Mouse (Mus musculus): ENCODE measurements at regions not wholly inside any gene's neighbourhood (a gene's known extent, or its start where the extent isn't known, plus 50 kb on each side); places are given as distances from the start of the nearest gene placed in this dataset.

DNA sequence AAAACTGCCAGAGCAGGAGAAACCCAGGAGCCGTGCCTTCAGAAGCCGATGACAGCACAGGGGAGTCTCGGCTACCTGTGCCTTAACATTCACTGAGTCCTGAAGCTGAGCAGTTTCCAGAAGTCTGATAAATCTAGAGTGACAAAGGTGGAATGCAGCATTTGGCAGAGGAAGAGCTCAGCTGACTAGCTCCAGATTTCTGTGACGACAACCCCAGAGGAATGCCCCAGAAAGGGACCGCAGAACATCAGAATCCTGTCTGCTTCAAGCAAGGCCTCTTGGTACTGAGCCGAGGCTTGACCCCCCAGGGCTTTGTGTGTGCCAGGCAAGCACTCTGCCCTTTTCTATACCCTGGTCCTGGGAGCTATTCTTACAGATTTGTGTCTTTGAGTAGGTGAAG, 119.0 kb upstream of the Irf2bp2 start:
- DNase-seq = no peak

DNA sequence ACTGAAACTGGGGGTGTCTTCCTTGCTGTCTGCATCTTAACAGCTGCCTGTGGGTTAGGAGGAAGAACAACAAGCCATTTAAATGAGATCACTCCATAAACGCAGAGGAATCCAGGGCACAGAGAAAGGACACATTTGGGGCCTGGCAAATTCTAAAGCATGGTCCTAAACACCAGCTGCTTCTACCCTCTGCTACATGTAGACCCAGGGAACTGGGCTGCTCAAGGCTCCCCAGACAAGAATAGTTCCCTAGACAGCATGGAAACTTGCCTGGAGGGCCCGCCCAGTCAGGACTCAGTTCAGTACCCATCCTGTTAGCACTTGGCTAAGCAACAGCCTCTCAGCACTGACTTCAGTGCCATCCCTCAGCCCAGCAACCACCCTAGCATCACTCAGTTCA, 115.2 kb upstream of the Irf2bp2 start:
- DNase-seq = no peak

DNA sequence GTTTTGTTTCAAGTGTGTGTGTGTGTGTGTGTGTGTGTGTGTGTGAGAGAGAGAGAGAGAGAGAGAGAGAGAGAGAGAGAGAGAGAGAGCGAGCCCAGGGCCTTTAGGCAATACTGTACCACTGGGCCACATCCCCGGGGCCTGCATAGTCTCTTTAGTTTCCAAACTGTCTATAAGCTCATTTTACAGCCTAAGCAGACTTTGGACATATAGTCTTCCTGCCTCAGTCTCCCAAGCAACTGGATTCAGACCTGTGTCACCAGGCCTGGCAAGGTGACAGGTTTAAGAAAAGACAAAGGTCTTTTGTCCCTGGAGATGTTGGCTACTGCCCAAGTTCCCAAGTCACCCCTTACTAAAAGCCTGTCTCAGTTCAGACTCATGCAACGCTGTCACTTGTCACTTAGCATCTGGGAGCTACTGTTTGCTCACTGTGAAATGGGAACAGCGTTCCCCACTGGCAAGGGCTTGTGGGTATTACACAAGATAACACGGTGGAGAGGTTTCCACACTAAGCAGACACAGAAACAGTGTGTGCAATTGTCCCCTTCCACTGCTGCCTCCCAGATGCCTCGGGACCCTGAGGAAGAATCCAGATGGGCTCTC, 113.6 kb upstream of the Irf2bp2 start:
- DNase-seq = no peak

GRCm38 (mm10) chr8:126706247-126706646, 112.5 kb upstream of the Irf2bp2 start:
- no peak for DNase-seq

- no peak for DNase-seq
Observed at GRCm38 (mm10) chr8:126705391-126705790, 111.6 kb upstream of the Irf2bp2 start.

- no peak for DNase-seq
Observed at GRCm38 (mm10) chr8:126704706-126705105, 110.9 kb upstream of the Irf2bp2 start.

- no peak for DNase-seq
Observed at GRCm38 (mm10) chr8:126703546-126703945, 109.8 kb upstream of the Irf2bp2 start.

GRCm38 (mm10) chr8:126702294-126702693, 108.5 kb upstream of the Irf2bp2 start:
- no peak for DNase-seq

GRCm38 (mm10) chr8:126699389-126699775, 105.6 kb upstream of the Irf2bp2 start:
- no peak for DNase-seq

- no peak for DNase-seq
Observed at GRCm38 (mm10) chr8:126698601-126699388, 105.0 kb upstream of the Irf2bp2 start.

DNA sequence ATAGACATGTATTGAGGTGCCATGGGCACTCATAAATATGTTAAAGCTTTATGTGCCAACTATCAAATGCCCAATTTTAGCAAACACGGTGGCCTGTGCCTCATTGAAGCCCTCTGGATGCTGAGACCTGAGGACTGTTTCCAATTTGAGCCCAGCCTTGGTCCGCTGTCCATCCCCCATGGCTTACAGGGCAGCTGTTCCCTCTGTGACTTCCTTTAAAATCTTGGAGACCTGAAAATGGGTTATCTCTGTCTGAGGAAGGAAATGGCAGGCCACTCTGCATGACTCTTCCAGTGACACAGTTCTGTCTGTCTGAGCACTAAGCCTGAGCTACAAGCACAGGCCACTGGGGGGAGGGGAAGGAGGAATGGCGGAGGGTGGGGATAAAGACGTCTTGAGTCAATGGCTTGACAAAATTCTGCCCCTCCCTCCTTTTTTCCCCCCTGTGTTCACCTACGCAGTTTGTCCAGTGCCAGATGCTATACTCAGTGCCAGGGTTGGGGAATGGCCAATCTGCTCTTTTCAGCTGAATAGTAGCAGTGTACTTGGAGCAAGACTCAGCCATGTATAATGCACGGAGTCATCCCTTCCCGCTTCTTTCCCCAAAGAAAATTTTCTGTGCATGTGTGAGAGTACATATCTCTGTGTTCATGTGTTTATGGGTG, 102.7 kb upstream of the Irf2bp2 start:
- DNase-seq = no peak

GRCm38 (mm10) chr8:126694370-126694769, 100.6 kb upstream of the Irf2bp2 start:
- no peak for DNase-seq

DNA sequence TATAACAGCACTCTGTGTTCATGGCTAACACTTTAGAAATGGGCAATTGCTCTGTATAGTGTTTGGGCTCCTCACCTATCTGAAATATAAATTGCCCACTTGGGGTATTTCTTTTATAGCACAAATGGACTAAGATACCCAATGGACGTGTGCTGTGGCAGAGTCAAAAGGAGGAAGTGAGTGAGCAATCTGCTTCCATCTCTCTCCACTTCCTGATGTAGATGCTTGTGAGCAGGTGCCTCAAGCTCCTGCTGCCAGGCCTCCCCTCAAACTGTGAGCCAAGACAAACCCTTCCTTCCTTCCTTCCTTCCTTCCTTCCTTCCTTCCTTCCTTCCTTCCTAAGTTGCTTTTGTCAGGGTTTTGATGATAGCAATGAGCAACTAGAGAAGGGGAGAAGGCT, 99.9 kb upstream of the Irf2bp2 start:
- no peak for DNase-seq

DNA sequence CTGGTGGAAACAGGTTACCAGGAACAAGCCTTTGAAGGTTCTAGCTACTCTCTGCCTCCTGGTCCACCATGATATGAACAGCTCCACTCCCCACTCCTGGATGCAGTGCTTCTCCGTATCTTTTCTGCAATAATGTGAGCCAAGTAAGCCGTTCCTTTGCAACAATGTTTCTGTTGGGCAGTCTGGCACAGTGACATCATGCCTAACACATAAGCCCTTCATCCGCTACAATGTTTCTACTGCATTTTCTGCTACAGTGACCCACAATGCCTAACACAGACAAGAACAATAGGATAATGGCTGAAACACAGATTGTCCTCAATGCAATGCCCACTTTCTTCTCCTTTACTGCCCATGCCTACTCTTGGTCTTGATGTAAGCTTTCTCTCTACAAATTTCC, 98.9 kb upstream of the Irf2bp2 start:
- DNase-seq = no peak

DNA sequence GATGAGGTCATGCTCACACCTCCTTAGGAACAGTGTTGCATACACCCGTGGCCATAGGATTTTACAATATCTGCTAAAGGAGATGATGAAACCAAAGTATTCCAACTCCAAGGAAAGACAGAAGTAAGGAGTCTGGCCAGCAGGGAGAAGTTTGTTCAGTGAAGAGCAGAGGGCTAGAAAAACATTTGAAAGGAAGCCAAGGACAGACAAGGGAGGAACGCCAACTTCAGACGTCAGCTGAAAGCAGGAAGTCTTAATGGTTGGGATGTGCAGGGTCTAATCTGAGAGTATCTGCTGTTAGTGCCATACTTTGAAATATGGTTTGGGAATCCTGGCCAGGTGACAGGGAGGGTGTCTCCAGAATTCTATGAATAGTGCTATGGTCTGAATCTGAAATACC, 98.5 kb upstream of the Irf2bp2 start:
- peak; percentile 37 for DNase-seq

DNA sequence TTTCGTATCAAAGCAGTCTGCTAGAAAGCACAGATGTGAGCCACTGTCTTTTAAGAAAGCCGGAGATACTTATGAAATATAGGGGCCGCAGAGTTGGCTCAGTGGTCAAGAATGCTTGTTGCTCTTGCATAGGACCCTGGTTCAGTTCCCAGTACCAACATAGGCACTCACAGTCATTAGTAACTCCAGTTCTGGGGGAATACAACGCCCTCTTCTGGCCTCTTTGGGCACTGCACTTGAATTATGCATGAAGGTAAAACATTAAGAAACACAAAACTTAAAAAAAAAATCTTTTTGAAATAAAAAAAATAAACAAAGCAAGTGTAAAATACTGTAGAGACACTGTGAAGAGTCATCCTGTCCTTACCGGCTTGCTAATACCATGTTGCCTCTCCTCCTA, 94.7 kb upstream of the Irf2bp2 start:
- DNase-seq = no peak

- no peak for DNase-seq
Observed at GRCm38 (mm10) chr8:126688014-126688413, 94.2 kb upstream of the Irf2bp2 start.

- no peak for DNase-seq
Observed at GRCm38 (mm10) chr8:126686827-126687226, 93.0 kb upstream of the Irf2bp2 start.

DNA sequence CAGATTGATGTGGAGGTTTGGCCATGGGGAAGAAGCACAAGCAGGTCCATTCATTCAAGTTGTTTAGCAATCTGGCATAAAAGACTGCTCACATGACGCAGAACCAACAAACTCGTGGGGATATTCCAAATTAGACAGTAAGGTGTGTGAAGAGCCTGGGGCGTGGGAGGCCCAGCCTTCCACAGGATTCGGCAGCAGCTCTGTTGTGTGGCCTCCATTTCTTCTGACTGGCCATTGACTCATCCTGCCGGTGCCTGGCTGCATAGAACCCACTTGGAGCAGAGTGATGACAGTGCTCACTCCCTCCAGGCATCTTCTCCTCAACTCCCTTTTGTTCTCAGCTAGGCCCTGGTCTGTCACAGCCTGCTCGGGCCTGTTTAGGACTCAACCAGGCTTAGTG, 91.6 kb upstream of the Irf2bp2 start:
- no peak for DNase-seq

DNA sequence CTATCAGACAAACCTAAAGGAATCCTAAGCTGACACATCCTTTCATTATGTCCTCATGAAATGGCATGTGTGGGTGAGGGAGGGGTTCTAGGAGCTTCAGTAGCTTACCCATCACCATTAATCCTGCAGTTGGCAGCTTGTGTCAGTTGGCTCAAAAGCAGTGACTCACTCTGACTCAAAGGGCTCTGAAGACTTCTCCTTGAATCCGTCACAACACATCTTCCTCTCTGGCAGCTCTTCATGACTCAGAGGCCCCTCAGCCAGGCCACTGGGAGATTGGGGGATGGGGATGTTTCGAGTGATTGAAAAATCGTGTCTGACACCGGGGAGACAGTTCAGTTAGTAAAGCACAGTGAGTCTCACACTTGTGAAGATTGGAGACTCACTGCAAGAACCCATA, 90.2 kb upstream of the Irf2bp2 start:
- DNase-seq = no peak

DNA sequence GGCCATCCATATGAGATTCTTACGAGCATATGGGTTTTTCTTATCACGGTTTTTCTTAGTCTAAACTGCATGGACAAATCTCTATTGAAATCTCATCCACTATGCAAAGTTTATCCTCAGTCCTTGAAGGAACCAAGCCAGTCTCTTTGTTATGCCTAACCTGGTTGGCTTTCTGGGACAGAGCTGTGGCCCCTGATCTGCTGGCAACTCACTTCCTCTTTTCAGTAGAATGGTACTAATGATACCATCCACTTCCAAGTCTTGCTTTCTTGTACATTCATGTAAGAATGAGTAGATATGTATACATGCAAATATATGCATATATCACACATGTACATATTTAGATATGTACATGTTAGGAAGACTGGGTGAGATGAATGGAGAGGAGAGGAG, 89.8 kb upstream of the Irf2bp2 start:
- DNase-seq = no peak

- DNase-seq = no peak
Observed at GRCm38 (mm10) chr8:126682817-126683554, 89.2 kb upstream of the Irf2bp2 start.

All from gastrocnemius, postnatal 10 days (tissue).